Mouse (Mus musculus) 416B (cell line): ENCODE measurements at regions not wholly inside any gene's neighbourhood (a gene's known extent, or its start where the extent isn't known, plus 50 kb on each side); places are given as distances from the start of the nearest gene placed in this dataset.

ENCODE experiments used
- DNase-seq: peaks from one replicate; pipeline ENCODE4 v3.0.0; 2011; ENCODE audit warnings: low read depth

DNA sequence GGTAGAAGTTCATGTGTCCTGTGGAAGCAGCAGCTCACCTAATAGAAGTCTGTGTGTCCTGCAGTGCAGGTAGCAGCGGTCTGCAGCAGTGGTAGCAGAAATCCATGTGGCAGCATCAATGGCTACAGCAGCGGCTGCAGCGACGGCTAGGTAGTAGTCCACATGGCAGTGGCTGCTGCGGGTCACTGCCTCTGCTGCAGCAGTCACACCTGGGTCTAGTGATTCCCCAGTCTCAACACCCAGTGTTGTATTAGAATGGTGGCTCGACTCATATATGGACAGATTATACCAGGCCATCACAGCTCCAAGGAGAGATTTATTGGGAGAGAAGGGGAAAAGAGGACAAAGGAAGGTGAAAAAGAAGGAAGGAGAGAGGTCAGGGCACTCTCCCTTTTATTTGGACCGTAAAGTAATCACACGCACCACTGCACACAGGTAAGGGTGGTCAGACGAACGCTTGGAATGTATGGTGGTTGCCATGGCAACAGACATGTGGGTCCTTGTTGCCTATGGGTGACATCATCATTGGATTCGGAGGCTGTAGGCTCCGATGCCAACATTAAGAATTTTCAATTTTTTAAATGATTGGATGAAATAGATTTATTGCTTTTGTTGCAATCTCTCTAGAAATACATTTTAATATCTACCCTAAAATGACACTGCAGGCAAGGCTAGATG lies 71.2 kb upstream of the Ccdc85a start:
- DNase-seq: no peak

GRCm38 (mm10) chr11:28649446-28649845 lies 65.3 kb upstream of the Ccdc85a start:
- DNase-seq: no peak

GRCm38 (mm10) chr11:28648916-28649315 lies 64.8 kb upstream of the Ccdc85a start:
- no peak for DNase-seq

DNA sequence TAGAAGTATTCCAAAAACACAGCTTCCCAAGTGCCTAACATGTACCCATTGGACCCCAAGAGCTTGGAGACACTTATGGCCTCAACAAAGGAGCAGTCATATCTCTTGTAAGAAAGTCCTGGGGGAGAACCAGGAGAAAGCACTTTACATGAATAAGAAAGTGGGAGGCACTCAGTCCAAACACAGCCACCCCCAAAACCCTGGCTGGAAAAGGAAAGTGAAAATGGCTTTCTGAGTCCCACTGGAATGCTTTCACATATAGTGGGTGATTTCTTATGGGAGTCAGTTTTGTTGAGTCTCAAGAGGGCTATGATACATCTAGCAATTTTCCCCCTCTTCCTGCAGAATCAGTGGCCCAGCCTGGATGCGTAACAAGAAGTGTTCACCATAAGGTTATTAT lies 55.0 kb upstream of the Ccdc85a start:
- no peak for DNase-seq

GRCm38 (mm10) chr11:28636752-28637151 lies 52.6 kb upstream of the Ccdc85a start:
- DNase-seq: no peak
